In genomic region chr5:111931733-111932132, GRCm38 (mm10) we compare ENCODE assay signal across 12 mouse cellular contexts.
DNase-seq lines count a peak whose midpoint lies in the region; ATAC-seq and TF ChIP-seq lines count a peak whose summit lies in the region.
"Had no signal": no experiment of that assay in that cellular context is flagged by ENCODE, and none has a peak within 500 bp of the region (broad histone marks: within the 10 kb centered on the region; RNA-seq: fewer than 3 reads in every experiment).

No protein-coding gene starts in this region.

- no peak for ATAC-seq in liver, embryonic 14.5 days (ENCODE audit: insufficient read depth)
- no peak for ATAC-seq in stomach, postnatal 0 days (ENCODE audit: low FRiP score, low TSS enrichment)
- no peak for ATAC-seq in kidney, embryonic 15.5 days (replicated peaks; ENCODE audit: low FRiP score)
- ATAC-seq: forebrain, embryonic 16.5 days had no signal

- H3K4me2 ChIP-seq in liver, embryonic 14.5 days (ENCODE audit: low read depth) = no peak overlapping the region
- no peak overlapping the region for H3K4me2 ChIP-seq in stomach, postnatal 0 days (replicated peaks; ENCODE audit: low read depth)
- H3K4me2 ChIP-seq in kidney, embryonic 15.5 days = no peak overlapping the region
- H3K4me2 ChIP-seq: neural tube, embryonic 13.5 days had no signal

- H3K9me3 ChIP-seq in liver, embryonic 14.5 days (ENCODE audit: control insufficient read depth, low read length) = no peaks in the 10 kb centered on the region
- no peaks in the 10 kb centered on the region for H3K9me3 ChIP-seq in stomach, postnatal 0 days (ENCODE audit: control insufficient read depth, low read length)
- no peaks in the 10 kb centered on the region for H3K9me3 ChIP-seq in kidney, embryonic 15.5 days (replicated peaks)
- H3K9me3 ChIP-seq: neural tube, embryonic 13.5 days had no signal

- no peaks in the 10 kb centered on the region for H3K4me1 ChIP-seq in liver, embryonic 14.5 days (replicated peaks; ENCODE audit: control insufficient read depth in 2 of 2, insufficient read depth in 2 of 2, low read length in 1 of 2)
- no peaks in the 10 kb centered on the region for H3K4me1 ChIP-seq in stomach, postnatal 0 days (replicated peaks; ENCODE audit: control insufficient read depth, insufficient read depth)
- H3K4me1 ChIP-seq in kidney, embryonic 15.5 days = peaks cover 12% of the 10 kb centered on the region

- WGBS in liver, embryonic 14.5 days (ENCODE audit: insufficient replicate concordance) = 39% methylated on average over 3 of the region's 3 CpGs
- WGBS in stomach, postnatal 0 days = 69% methylated on average over 3 of the region's 3 CpGs
- WGBS in kidney, embryonic 15.5 days = 76% methylated on average over 3 of the region's 3 CpGs

- H3K36me3 ChIP-seq in liver, embryonic 14.5 days (replicated peaks; ENCODE audit: control insufficient read depth, insufficient read depth, low read depth) = no peaks in the 10 kb centered on the region
- no peaks in the 10 kb centered on the region for H3K36me3 ChIP-seq in stomach, postnatal 0 days (ENCODE audit: control insufficient read depth, insufficient read depth, low read length)
- no peaks in the 10 kb centered on the region for H3K36me3 ChIP-seq in kidney, embryonic 15.5 days
- H3K36me3 ChIP-seq: neural tube, embryonic 13.5 days had no signal

- no peak overlapping the region for H3K9ac ChIP-seq in liver, embryonic 14.5 days (replicated peaks)
- no peak overlapping the region for H3K9ac ChIP-seq in stomach, postnatal 0 days (ENCODE audit: low read length)
- no peak overlapping the region for H3K9ac ChIP-seq in kidney, embryonic 15.5 days
- H3K9ac ChIP-seq: neural tube, embryonic 13.5 days had no signal

- H3K27me3 ChIP-seq in liver, embryonic 14.5 days (ENCODE audit: control insufficient read depth, insufficient read depth, low read length) = no peaks in the 10 kb centered on the region
- no peaks in the 10 kb centered on the region for H3K27me3 ChIP-seq in stomach, postnatal 0 days (ENCODE audit: control insufficient read depth, insufficient read depth, low read length)
- H3K27me3 ChIP-seq in kidney, embryonic 15.5 days = peaks cover under 1% of the 10 kb centered on the region; the same call in 1 of the 2 replicates

- TF ChIP-seq CTCF in liver, embryonic 14.5 days (IDR thresholded peaks at IDR 0.05; ENCODE audit: low read depth) = peak; percentile 55
- TF ChIP-seq CTCF in stomach, postnatal 0 days (IDR thresholded peaks at IDR 0.05; ENCODE audit: low read depth) = peak; percentile 56

- DNase-seq in cerebellum, postnatal 25 days = peak; percentile 11 to 35
- DNase-seq in cerebellum, adult 9-10 months = no peak
- no peak for DNase-seq in liver, embryonic 14.5 days (ENCODE audit: low read depth in 3 of 3, low spot score in 3 of 3)
- DNase-seq in liver (no peak), ZHBTc4 (ENCODE audit: low read depth, low spot score) (peak; percentile 69)
- DNase-seq in stomach, postnatal 0 days (ENCODE audit: low spot score) = no peak
- DNase-seq in urinary bladder, postnatal 10 days (ENCODE audit: low spot score) = no peak
- DNase-seq: embryo, embryonic 11 days; kidney, adult 9 months had no signal

- H3K4me3 ChIP-seq in liver, embryonic 14.5 days (ENCODE audit: insufficient read depth in 1 of 2, low read depth in 2 of 2, low read length in 2 of 2) = no peak overlapping the region
- no peak overlapping the region for H3K4me3 ChIP-seq in stomach, postnatal 0 days (ENCODE audit: low read depth, low read length)
- no peak overlapping the region for H3K4me3 ChIP-seq in kidney, embryonic 15.5 days (replicated peaks)
- H3K4me3 ChIP-seq: neural tube, embryonic 13.5 days had no signal

- no peak overlapping the region for H3K27ac ChIP-seq in liver, embryonic 14.5 days
- no peak overlapping the region for H3K27ac ChIP-seq in stomach, postnatal 0 days (replicated peaks)
- H3K27ac ChIP-seq in kidney, embryonic 15.5 days = no peak overlapping the region
- H3K27ac ChIP-seq: neural tube, embryonic 13.5 days had no signal

- TF ChIP-seq EP300 in liver, embryonic 14.5 days (IDR thresholded peaks at IDR 0.05; ENCODE audit: low read depth) = no peak
- TF ChIP-seq EP300 in stomach, postnatal 0 days (optimal IDR thresholded peaks at IDR 0.05) = no peak

Comparison
In these comparisons a context has a peak if more than half of its experiments do, and no peak if none do; other contexts are left out.
1. DNase-seq: peak in cerebellum, postnatal 25 days (2 of 2) and ZHBTc4 (single experiment); none in cerebellum, adult 9-10 months (single experiment), liver, embryonic 14.5 days (0 of 3), liver (single experiment), stomach, postnatal 0 days (single experiment) and urinary bladder, postnatal 10 days (single experiment).